Mouse (Mus musculus) forebrain, embryonic 13.5 days (tissue): ENCODE data around the gene Car10. TPM values are rescaled to one million over a fixed set of nuclear protein-coding genes. Genes with fewer than 3 reads are reported as not detected.
"Not testable (repeated sequence)": the region's sequence is repeated elsewhere in the genome, so short reads cannot be mapped to it uniquely, and the experiment has no call there.

Experiments
- ATAC-seq: fragments of 200-750 bp; cut with Nextera tagmentation; 2 replicates; pipeline ENCODE4 v1.8.0; 2017
- H3K27ac ChIP-seq: fragments of 300-500 bp; sonication (generic); 2 replicates; pipeline ENCODE4 v1.5.1; 2015; ENCODE audit warnings: inconsistent platforms, mild to moderate bottlenecking, moderate library complexity
- H3K27me3 ChIP-seq: fragments of 300-500 bp; sonication (generic); 2 replicates; pipeline ENCODE4 v1.6.1; 2015; ENCODE audit warnings: mild to moderate bottlenecking, inconsistent platforms
- H3K36me3 ChIP-seq: fragments of 300-500 bp; sonication (generic); 2 replicates; pipeline ENCODE4 v1.6.1; 2015; ENCODE audit warnings: mild to moderate bottlenecking, inconsistent platforms; ENCODE audit not compliant: poor library complexity, severe bottlenecking
- H3K4me1 ChIP-seq: fragments of 300-500 bp; sonication (generic); 2 replicates; pipeline ENCODE4 v1.6.1; 2015; ENCODE audit warnings: inconsistent platforms
- H3K4me2 ChIP-seq: fragments of 300-500 bp; sonication (generic); 2 replicates; pipeline ENCODE4 v1.6.1; 2015; ENCODE audit warnings: inconsistent platforms, mild to moderate bottlenecking, moderate library complexity
- H3K4me3 ChIP-seq: fragments of 300-500 bp; sonication (generic); 2 replicates; pipeline ENCODE4 v1.5.1; 2015; ENCODE audit warnings: mild to moderate bottlenecking, inconsistent platforms
- H3K9ac ChIP-seq: fragments of 300-500 bp; sonication (generic); 2 replicates; pipeline ENCODE4 v1.6.1; 2015; ENCODE audit warnings: mild to moderate bottlenecking, inconsistent platforms
- H3K9me3 ChIP-seq: fragments of 300-500 bp; sonication (generic); replicated peaks from 2 replicates; pipeline ENCODE4 v1.6.1; 2016; ENCODE audit warnings: inconsistent platforms
- WGBS: fragments of 180-500 bp; shearing (Covaris S2); methylation state at CpG from one replicate; pipeline ENCODE4 v1.1.7; 2015; 5-methylcytosine and 5-hydroxymethylcytosine counted together
- polyA plus RNA-seq: library from polyadenylated mRNA; unstranded; fragments of >200 nt; fragmentation: Nextera tagmentation; extraction: Ambion mirVana; gene quantifications from 2 replicates; pipeline ENCODE4 v1.2.1, GENCODE M21; 2015

The Car10 gene
- polyA plus RNA-seq, 1 experiment from 2014 or later, result 4.1 TPM

DNA sequence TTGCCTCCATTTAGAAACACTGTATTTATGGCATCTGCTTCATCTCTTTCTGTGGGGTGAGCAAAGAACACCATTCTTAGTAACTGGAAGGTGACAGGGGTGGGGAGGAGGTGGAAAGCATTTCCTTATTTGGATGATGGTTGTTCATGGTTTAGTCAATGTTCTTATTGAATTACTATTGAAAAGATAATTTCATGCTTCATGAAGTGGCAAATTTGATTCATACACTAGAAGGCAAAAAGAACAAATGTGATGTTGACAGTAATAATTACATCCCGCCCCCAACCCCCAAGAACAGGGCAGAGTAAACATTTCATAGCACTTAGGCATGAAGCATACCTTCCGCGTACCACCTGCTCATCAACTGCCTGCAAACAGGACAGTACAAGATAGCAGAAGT lies 239.9 kb downstream of the Car10 start:
- no peaks in the 10 kb centered on the region for H3K4me1 ChIP-seq
- H3K9ac ChIP-seq, result no peak overlapping the region
- no peaks in the 10 kb centered on the region for H3K36me3 ChIP-seq
- no peak overlapping the region for H3K4me2 ChIP-seq
- ATAC-seq, result no peak
- H3K9me3 ChIP-seq, result no peaks in the 10 kb centered on the region
- no peak overlapping the region for H3K4me3 ChIP-seq
- no peaks in the 10 kb centered on the region for H3K27me3 ChIP-seq
- WGBS, result 69% methylated on average over 3 of the region's 3 CpGs
- H3K27ac ChIP-seq, result no peak overlapping the region

- Histone ChIP-seq H3K9me3 (no peaks in the 10 kb centered on the region), H3K4me3 (no peak overlapping the region), H3K9ac (no peak overlapping the region), H3K27ac (no peak overlapping the region), H3K36me3 (no peaks in the 10 kb centered on the region), H3K4me2 (no peak overlapping the region), H3K27me3 (no peaks in the 10 kb centered on the region), H3K4me1 (no peaks in the 10 kb centered on the region)
- no peak for ATAC-seq
- WGBS, result 92% methylated on average over 3 of the region's 3 CpGs
Observed at GRCm38 (mm10) chr11:93343961-93344360, 246.1 kb downstream of the Car10 start.

GRCm38 (mm10) chr11:93344869-93345268 lies 247.0 kb downstream of the Car10 start:
- Histone ChIP-seq H3K27me3 (no peaks in the 10 kb centered on the region), H3K36me3 (no peaks in the 10 kb centered on the region), H3K4me3 (no peak overlapping the region), H3K9ac (no peak overlapping the region), H3K9me3 (no peaks in the 10 kb centered on the region), H3K27ac (no peak overlapping the region), H3K4me1 (no peaks in the 10 kb centered on the region), H3K4me2 (no peak overlapping the region)
- ATAC-seq, result no peak
- 66% methylated on average over 3 of the region's 3 CpGs for WGBS

DNA sequence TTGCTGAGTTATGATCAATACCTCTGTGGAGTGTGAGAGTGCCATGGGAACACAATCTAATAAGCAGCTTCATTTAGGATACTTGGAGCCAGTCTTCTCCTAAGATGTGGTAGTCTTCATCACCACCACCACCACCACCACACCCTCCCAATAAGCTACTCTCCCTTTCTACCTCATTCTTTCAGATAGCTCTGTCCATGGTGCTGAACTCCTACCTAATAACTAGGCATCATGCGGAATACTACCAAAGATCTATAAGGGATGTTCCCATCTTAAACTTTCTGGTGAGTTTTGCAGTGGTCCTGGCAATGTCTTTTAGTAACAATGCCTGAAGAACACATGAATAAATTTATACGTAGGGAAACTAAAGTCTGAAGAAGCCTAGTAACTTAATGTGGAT lies 263.7 kb downstream of the Car10 start:
- H3K36me3 ChIP-seq, result no peaks in the 10 kb centered on the region
- 72% methylated on average over 2 of the region's 2 CpGs for WGBS
- no peaks in the 10 kb centered on the region for H3K27me3 ChIP-seq
- H3K9ac ChIP-seq, result no peak overlapping the region
- no peak for ATAC-seq
- no peaks in the 10 kb centered on the region for H3K9me3 ChIP-seq
- no peak overlapping the region for H3K4me2 ChIP-seq
- no peak overlapping the region for H3K27ac ChIP-seq
- no peak overlapping the region for H3K4me3 ChIP-seq
- H3K4me1 ChIP-seq, result 0 out of 2 replicates have a peak, but pooled peaks cover under 1% of the 10 kb centered on the region

DNA sequence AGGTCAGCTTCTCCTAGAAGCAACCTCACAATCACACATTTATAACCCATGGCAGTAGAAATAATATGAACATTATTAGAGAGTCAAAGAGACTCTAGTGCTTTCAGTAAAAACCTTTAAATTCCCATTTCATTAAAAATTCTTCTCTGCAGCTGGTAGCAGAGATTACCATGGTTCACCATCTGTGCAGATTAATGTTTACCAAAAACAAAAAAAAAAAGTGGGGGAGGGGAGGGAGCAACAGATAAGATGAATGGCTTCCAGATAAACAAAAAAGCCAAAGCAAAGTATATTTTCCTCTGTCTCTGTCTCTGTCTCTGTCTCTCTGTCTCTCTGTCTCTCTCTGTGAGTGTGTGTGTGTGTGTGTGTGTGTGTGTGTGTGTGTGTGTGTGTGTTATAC lies 266.3 kb downstream of the Car10 start:
- H3K9ac ChIP-seq, result no peak overlapping the region
- ATAC-seq, result no peak
- no peaks in the 10 kb centered on the region for H3K9me3 ChIP-seq
- H3K36me3 ChIP-seq, result no peaks in the 10 kb centered on the region
- H3K27ac ChIP-seq, result no peak overlapping the region
- H3K4me1 ChIP-seq, result 0 out of 2 replicates have a peak, but pooled peaks cover 8% of the 10 kb centered on the region
- no peaks in the 10 kb centered on the region for H3K27me3 ChIP-seq
- no peak overlapping the region for H3K4me2 ChIP-seq
- no peak overlapping the region for H3K4me3 ChIP-seq

- Histone ChIP-seq H3K9me3 (no peaks in the 10 kb centered on the region), H3K36me3 (no peaks in the 10 kb centered on the region), H3K4me2 (no peak overlapping the region), H3K9ac (no peak overlapping the region), H3K4me1 (0 out of 2 replicates have a peak, but pooled peaks cover 8% of the 10 kb centered on the region), H3K27me3 (no peaks in the 10 kb centered on the region), H3K27ac (no peak overlapping the region), H3K4me3 (no peak overlapping the region)
- no peak for ATAC-seq
- 14% methylated on average over 4 of the region's 4 CpGs for WGBS
Observed at GRCm38 (mm10) chr11:93367244-93367643, 269.4 kb downstream of the Car10 start.

- H3K27ac ChIP-seq, result no peak overlapping the region
- H3K36me3 ChIP-seq, result no peaks in the 10 kb centered on the region
- H3K4me3 ChIP-seq, result no peak overlapping the region
- no peaks in the 10 kb centered on the region for H3K9me3 ChIP-seq
- 28% methylated on average over 5 of the region's 5 CpGs for WGBS
- ATAC-seq, result no peak
- H3K4me2 ChIP-seq, result no peak overlapping the region
- no peaks in the 10 kb centered on the region for H3K27me3 ChIP-seq
- no peak overlapping the region for H3K9ac ChIP-seq
- H3K4me1 ChIP-seq, result 0 out of 2 replicates have a peak, but pooled peaks cover 8% of the 10 kb centered on the region
Observed at GRCm38 (mm10) chr11:93367740-93368139, 269.9 kb downstream of the Car10 start.

DNA sequence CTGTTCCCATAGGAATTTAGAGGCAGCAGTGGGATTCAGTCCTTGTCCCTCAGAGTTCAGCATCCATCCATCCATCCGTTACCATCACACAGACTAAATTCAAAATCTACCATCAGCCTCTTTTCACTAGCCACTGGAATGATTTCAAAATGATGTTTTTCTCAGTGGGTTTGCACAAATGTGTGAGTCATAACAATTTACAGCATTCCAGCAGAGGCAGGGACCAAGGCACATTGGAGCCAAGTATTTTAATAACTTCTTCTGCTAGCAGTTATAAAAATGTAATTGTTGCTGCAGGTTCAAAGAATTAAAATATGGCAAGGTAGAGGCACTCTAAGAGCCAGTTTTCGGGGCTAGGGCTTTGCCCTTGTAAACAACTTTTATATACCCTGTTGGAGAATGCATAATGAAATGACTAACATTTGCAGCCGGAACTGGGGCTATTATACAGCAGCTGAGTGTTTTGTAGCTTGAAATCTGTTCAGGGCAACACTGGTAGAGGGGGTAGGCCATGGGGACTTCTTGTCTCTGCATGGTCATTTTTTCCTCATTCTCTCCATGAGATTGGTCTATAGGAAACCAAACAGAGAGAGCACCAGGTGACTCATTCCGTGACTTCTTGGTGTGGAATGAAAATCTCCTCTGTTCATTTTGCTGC lies 276.0 kb downstream of the Car10 start:
- no peak for ATAC-seq
- no peak overlapping the region for H3K4me3 ChIP-seq
- H3K36me3 ChIP-seq, result no peaks in the 10 kb centered on the region
- no peaks in the 10 kb centered on the region for H3K27me3 ChIP-seq
- no peak overlapping the region for H3K9ac ChIP-seq
- H3K27ac ChIP-seq, result no peak overlapping the region
- no peak overlapping the region for H3K4me2 ChIP-seq
- H3K9me3 ChIP-seq, result no peaks in the 10 kb centered on the region
- H3K4me1 ChIP-seq, result no peaks in the 10 kb centered on the region
- 83% methylated on average over 4 of the region's 4 CpGs for WGBS

DNA sequence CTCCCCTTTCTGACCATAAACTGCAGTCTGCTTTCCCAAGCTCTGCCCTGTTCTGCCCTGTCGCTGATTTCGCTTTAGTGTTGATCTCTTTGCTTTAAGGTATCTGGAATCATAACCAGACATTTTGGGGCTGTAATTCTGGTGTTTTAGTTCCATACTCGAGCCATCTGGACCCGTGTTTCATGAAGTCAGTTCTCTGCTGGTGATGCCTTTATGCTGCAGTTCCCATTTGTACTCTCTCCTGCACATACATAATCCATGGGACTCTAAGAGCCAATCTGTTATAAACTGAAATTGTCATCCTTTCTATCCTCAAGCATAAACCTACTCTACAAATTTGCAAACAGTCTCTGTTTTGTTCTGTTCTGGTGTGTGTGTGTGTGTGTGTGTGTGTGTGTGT lies 293.3 kb downstream of the Car10 start:
- no peak for ATAC-seq
- Histone ChIP-seq H3K36me3 (no peaks in the 10 kb centered on the region), H3K9ac (no peak overlapping the region), H3K27me3 (no peaks in the 10 kb centered on the region), H3K4me3 (no peak overlapping the region), H3K9me3 (no peaks in the 10 kb centered on the region), H3K4me2 (no peak overlapping the region), H3K27ac (no peak overlapping the region), H3K4me1 (no peaks in the 10 kb centered on the region)
- WGBS, result 87% methylated on average over 4 of the region's 4 CpGs

- H3K4me1 ChIP-seq, H3K9me3 ChIP-seq, H3K9ac ChIP-seq, H3K36me3 ChIP-seq, H3K27ac ChIP-seq, H3K4me2 ChIP-seq, H3K4me3 ChIP-seq, H3K27me3 ChIP-seq, ATAC-seq: not testable (repeated sequence)
Observed at GRCm38 (mm10) chr11:93393371-93393770, 295.5 kb downstream of the Car10 start.

- Histone ChIP-seq H3K9me3 (no peaks in the 10 kb centered on the region), H3K4me2 (no peak overlapping the region), H3K4me1 (no peaks in the 10 kb centered on the region), H3K27me3 (no peaks in the 10 kb centered on the region), H3K36me3 (no peaks in the 10 kb centered on the region), H3K9ac (no peak overlapping the region), H3K4me3 (no peak overlapping the region), H3K27ac (no peak overlapping the region)
- WGBS, result 95% methylated on average over 2 of the region's 2 CpGs
- ATAC-seq, result no peak
Observed at GRCm38 (mm10) chr11:93396356-93396755, 298.5 kb downstream of the Car10 start.

- not testable (repeated sequence) for H3K9ac ChIP-seq, H3K4me2 ChIP-seq, H3K4me1 ChIP-seq, H3K4me3 ChIP-seq, H3K9me3 ChIP-seq, ATAC-seq, H3K27ac ChIP-seq, H3K27me3 ChIP-seq, H3K36me3 ChIP-seq
- 81% methylated on average over 1 of the region's 1 CpGs for WGBS
Observed at GRCm38 (mm10) chr11:93401167-93401566, 303.3 kb downstream of the Car10 start.

GRCm38 (mm10) chr11:93407981-93408380 lies 310.2 kb downstream of the Car10 start:
- WGBS, result 89% methylated on average over 5 of the region's 5 CpGs
- no peaks in the 10 kb centered on the region for H3K27me3 ChIP-seq
- H3K4me2 ChIP-seq, result no peak overlapping the region
- no peak overlapping the region for H3K27ac ChIP-seq
- no peaks in the 10 kb centered on the region for H3K9me3 ChIP-seq
- H3K4me3 ChIP-seq, result no peak overlapping the region
- no peaks in the 10 kb centered on the region; the same call in 1 of the 2 replicates for H3K4me1 ChIP-seq
- H3K36me3 ChIP-seq, result no peaks in the 10 kb centered on the region
- H3K9ac ChIP-seq, result no peak overlapping the region
- ATAC-seq, result no peak
